In the genomic region with DNA sequence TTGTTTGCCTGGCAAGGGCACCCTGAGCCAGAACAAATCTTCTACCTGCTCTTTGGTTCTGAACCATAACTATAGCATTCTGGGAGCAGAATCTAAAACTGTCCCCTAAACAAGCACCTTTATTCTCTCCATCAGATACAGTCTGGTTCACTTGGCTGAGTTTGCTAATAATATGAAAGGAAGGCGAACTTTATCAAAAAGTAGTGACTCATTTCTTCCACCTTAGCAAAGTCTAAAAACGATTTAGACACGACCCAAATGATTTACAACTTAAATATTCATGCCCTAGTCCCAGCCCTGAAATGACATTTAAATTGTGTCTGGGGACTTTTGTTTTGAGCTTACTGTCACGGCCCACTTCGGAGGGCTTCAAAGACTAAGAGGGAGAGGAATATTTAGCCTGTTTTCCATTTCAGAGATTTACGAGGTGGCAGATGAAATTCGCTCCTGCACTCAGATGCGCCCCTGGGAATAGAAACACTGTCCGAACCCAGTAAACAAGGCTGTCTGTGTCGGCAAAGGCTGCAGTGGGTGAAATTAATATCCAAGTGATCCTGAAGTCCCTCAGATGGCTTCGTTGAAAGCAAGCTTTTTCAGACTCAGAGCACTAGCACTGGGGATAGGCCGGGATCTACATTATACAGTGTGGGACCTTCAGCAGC, we compare ENCODE assay signal across 23 mouse cellular contexts.
"Had no signal": no experiment of that assay in that cellular context is flagged by ENCODE, and none has a peak within 500 bp of the region (broad histone marks: within the 10 kb centered on the region; RNA-seq: fewer than 3 reads in every experiment).

No protein-coding gene starts in this region.

- H3K27ac ChIP-seq: kidney, embryonic 15.5 days; left cerebral cortex, adult 2 months; limb, embryonic 13.5 days; liver, embryonic 12.5 days; liver, embryonic 15.5 days; stomach, postnatal 0 days had no signal

- H3K36me3 ChIP-seq: kidney, embryonic 15.5 days; limb, embryonic 13.5 days; liver, embryonic 12.5 days; liver, embryonic 15.5 days had no signal

- H3K4me3 ChIP-seq: kidney, embryonic 15.5 days; left cerebral cortex, adult 2 months; limb, embryonic 13.5 days; liver, embryonic 12.5 days; liver, embryonic 15.5 days; megakaryocyte, embryonic 14.5 days had no signal

- H3K4me1 ChIP-seq: kidney, embryonic 15.5 days; liver, embryonic 12.5 days; liver, embryonic 15.5 days; megakaryocyte, embryonic 14.5 days had no signal

- H3K9me3 ChIP-seq: kidney, embryonic 15.5 days; limb, embryonic 13.5 days; liver, embryonic 12.5 days; liver, embryonic 15.5 days; megakaryocyte, embryonic 14.5 days had no signal

- ATAC-seq: liver, embryonic 12.5 days had no signal

- DNase-seq: kidney, adult 8-10 months; kidney, postnatal 10 days; kidney, postnatal 36 days; layer of hippocampus, postnatal 36 days; liver; lung, adult 2 months; lung, postnatal 10 days; lung, postnatal 36 days; midbrain, embryonic 14.5 days; right cerebral cortex, adult 18-20 months; right cerebral cortex, postnatal 14 days; right cerebral cortex, postnatal 4 days; thymus, adult 2 months; thymus, postnatal 14 days; thymus, postnatal 4 days had no signal

- H3K9ac ChIP-seq: kidney, embryonic 15.5 days; limb, embryonic 13.5 days; liver, embryonic 12.5 days; liver, embryonic 15.5 days had no signal

- H3K4me2 ChIP-seq: kidney, embryonic 15.5 days; limb, embryonic 13.5 days; liver, embryonic 12.5 days; liver, embryonic 15.5 days; midbrain, embryonic 11.5 days had no signal

- H3K27me3 ChIP-seq: kidney, embryonic 15.5 days; limb, embryonic 13.5 days; liver, embryonic 12.5 days; liver, embryonic 15.5 days; megakaryocyte, embryonic 14.5 days had no signal
